Mouse (Mus musculus) left cerebral cortex, postnatal 36 days (tissue): ENCODE results near the gene Fbxo34. TPM values are rescaled to one million over a fixed set of nuclear protein-coding genes. Genes with fewer than 3 reads are reported as not detected.
A peak's percentile ranks its signal among the peaks of the same experiment; 100 is the strongest.

Experiments used
- DNase-seq, 2 experiments: peaks; one replicate each; pipeline ENCODE4 v3.0.0; 2021 to 2022; ENCODE audit warnings: low spot score in 2 of 2, mixed read lengths in 1 of 2
- intact Hi-C: fragments of 180-260 bp; cut with DNase I; formaldehyde crosslinking; loops from one replicate; pipeline ENCODE4 v1.15.1; 2025
- total RNA-seq, 2 experiments: library from RNA; stranded (reverse); gene quantifications; 2 replicates each; pipeline ENCODE4 v1.2.3; 2021

The Fbxo34 gene
- total RNA-seq, 2 experiments from 2014 or later: 98.4 to 118 TPM

- intact Hi-C loops: no loop called here
- DNase-seq: no peak
These were observed 15.4 kb downstream of the Fbxo34 start for GRCm38 (mm10) chr14:47465468-47466175.

GRCm38 (mm10) chr14:47472359-47472742, 22.1 kb downstream of the Fbxo34 start:
- peak; percentile 97 to 98 for DNase-seq
- intact Hi-C loops: loop anchor here (1.0 kb wide), 1 partner anchor 62 kb away; no protein-coding TSS in a partner anchor

GRCm38 (mm10) chr14:47472743-47473546, 22.7 kb downstream of the Fbxo34 start:
- DNase-seq: peak in 1 of 2 experiments; percentile 63
- intact Hi-C loops: loop anchor here (1.0 kb wide), 1 partner anchor 61 kb away; no protein-coding TSS in a partner anchor

- DNase-seq: peak in 1 of 2 experiments; percentile 11
- intact Hi-C loops: no loop called here
These were observed 23.7 kb downstream of the Fbxo34 start for GRCm38 (mm10) chr14:47473891-47474290.

DNA sequence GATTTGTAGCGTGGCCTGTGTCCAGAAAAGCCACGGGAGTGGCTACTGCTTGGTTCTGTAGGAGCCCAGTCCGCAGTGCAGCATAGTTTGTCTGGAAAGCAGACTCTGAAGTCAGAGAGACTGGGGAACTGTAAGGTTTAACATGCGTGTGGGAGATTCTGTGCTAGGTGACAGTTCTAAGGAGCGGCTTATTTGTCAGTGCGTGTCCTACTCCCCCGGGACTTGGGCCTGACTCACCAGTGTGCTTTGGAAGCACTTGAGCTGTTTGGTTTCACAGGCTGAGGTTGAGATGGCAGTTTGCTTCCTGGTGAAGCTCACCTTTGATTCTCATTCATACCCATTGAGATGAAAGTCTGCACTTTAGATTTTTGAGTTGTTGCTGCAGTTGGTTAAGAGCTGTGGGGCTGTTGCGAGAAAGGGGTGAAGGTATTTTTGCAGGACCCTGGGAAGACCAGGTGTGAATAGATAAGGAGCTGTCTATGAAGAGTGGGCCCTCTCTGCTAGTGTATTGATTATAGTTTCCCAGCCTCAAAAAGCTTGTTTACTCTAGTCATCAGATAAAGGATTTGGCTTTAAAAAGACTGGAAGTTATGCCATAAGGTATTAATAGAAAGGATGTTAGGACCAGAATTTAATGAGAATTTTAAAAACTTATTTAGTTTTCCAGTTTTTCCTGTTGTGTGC, 24.5 kb downstream of the Fbxo34 start:
- intact Hi-C loops: no loop called here
- DNase-seq: peak; percentile 39 to 51

- DNase-seq: peak; percentile 17 to 20
- intact Hi-C loops: no loop called here
These were observed 26.0 kb downstream of the Fbxo34 start for GRCm38 (mm10) chr14:47476266-47476665.

DNA sequence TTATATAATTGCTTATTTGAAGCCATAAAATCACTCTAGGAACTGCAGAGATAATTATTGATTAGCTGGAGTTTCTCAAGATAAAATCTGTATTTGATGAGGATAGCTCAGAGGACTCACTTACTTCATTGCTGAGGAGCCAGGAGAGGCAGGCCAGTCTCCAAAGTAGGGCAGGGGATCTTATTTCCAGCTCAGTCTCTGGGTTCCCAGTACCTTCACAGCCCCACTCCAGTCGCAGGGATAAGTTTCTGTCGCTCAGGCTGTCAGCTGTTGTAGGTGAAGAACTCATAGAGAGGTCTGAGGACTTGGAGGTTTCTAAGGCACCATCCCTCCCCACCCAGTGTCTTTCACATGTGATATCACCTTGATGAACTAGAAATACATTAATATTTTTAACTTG, 27.5 kb downstream of the Fbxo34 start:
- DNase-seq: no peak
- intact Hi-C loops: no loop called here

DNA sequence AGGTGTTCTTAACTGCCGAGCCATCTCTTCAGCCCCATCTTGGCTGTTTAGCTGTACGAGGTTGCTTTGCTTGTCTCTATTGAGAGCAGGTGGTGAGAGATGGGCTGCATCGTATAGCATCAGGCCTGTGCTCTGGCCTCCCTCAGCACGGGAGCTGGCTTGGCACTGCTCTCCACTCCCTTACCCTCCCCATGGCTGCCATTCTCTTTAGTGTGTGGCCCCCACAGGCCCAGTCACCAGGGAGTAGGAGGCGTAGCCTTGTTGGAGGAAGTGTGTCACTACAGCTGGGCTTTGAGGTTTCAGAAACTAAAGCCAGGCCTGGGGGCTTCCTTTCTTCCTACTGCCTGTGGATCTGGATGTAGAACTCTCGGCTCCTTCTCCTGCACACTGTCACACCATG, 32.0 kb downstream of the Fbxo34 start:
- no peak for DNase-seq
- intact Hi-C loops: no loop called here

- DNase-seq: no peak
- intact Hi-C loops: no loop called here
These were observed 32.9 kb downstream of the Fbxo34 start for GRCm38 (mm10) chr14:47483099-47483498.

DNA sequence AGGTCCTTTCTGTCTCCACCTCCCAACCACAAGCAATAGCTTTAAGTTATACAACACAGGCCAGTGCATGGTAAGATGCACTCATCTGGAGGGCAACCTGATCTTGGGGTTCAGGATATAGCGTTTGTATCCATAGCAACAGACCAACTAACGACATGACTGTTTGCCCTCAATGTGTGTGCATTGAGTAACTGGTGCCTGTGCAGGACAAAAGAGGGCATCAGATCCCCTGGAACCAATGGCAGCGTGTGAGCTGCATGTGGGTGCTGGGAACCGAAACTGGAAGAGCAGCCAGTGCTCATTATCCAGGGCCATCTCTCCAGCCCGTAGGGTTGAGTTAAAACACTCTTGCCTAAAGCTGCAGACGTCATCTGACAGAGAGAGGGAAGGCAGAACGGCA, 38.5 kb downstream of the Fbxo34 start:
- intact Hi-C loops: no loop called here
- DNase-seq: no peak

GRCm38 (mm10) chr14:47489310-47490097, 39.3 kb downstream of the Fbxo34 start:
- DNase-seq: no peak
- intact Hi-C loops: no loop called here

GRCm38 (mm10) chr14:47490732-47491131, 40.5 kb downstream of the Fbxo34 start:
- intact Hi-C loops: no loop called here
- no peak for DNase-seq

DNA sequence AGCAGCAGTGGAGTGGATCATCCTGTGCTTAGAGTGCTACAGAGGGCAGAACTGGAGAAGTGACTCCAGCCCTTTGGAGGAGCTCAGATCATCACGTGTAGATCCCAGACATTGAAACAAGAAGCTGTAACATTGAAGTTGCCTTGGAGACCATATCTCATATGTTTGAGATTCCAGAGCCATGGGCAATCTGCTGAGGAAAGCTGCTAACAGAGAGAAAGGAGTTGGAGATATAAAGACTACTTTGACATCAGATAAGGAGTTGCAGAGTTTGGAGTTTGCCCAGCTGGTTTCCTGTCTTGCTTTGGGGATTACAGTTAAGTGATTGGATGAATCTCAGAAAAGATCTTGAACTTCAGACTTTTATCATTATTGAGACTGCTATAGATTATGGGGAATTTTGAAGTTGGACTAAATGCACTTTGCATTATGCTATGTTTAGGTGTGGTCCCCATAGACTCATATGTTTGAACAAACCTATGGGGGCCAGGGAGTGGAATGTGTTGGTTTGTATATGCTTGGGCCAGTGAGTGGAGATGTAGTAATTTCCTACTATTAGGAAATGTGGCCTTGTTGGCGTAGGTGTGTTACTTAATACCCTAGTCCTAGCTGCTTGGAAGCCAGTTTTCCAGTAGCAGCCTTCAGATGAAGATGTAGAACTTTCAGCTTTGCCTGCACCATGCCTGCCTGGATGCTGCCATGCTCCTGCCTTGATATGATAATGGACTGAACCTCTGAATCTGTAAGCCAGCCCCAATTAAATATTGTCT, 43.6 kb downstream of the Fbxo34 start:
- intact Hi-C loops: no loop called here
- DNase-seq: no peak

- DNase-seq: no peak
- intact Hi-C loops: no loop called here
These were observed 45.7 kb downstream of the Fbxo34 start for GRCm38 (mm10) chr14:47495951-47496350.

DNA sequence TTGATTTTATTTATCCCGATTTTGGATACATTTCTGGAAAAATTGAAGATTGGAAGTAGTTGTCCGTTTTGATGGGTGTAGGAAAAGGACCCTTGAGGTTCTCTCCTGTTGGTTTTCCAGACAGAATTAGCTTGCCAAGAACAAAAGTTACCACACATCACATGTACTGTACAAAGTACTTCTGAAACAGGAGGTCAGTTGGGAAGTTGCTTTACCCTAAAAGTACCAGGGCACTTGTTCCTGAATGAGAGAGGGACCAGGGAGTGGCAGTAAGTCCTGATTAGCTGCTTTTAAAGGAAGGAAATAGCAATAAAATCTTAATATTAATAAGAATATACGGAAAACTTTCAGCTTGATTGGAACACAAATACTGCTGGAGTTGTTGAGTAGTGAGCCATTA, 46.9 kb downstream of the Fbxo34 start:
- intact Hi-C loops: no loop called here
- no peak for DNase-seq

DNA sequence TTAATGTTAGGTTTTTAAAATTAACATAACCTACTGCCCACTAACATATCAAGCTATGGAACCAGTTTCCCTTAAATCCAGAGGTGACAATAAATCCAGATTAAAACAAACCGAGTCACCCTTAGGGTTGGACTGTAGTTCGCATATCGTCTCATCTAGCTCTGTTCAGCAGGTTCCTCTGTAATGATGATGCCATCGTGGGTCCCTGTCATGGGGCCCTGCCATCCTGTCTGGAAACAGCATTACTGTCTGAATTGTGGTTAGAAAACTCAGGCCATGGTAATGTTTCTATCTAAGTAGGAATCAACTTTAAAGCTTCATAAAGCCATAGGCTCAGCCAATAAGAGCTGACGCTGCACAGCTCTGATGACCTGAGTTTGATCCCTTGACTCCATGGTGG, 48.4 kb downstream of the Fbxo34 start:
- no peak for DNase-seq
- intact Hi-C loops: no loop called here

DNA sequence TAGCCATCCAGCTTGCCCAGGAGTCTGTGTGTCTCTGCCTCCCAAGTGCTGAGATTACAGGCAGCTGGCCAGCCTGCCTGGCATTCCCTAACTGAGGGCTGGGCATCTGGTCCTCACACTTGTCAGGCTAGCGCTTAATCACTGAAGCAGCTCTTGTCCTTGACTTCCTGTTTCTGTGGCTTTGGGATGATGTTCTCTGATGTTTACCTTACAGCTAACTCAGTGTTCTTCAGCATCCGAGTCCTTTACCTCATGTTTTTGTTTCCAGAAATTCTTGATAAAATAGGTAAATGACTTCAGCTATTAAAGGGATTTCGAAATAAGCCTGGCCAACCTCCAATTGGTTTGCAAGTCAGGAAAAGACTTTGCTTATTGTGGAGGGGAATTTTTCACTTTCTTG, 53.8 kb downstream of the Fbxo34 start:
- no peak for DNase-seq
- intact Hi-C loops: no loop called here

GRCm38 (mm10) chr14:47506676-47507075, 56.5 kb downstream of the Fbxo34 start:
- DNase-seq: no peak
- intact Hi-C loops: no loop called here

DNA sequence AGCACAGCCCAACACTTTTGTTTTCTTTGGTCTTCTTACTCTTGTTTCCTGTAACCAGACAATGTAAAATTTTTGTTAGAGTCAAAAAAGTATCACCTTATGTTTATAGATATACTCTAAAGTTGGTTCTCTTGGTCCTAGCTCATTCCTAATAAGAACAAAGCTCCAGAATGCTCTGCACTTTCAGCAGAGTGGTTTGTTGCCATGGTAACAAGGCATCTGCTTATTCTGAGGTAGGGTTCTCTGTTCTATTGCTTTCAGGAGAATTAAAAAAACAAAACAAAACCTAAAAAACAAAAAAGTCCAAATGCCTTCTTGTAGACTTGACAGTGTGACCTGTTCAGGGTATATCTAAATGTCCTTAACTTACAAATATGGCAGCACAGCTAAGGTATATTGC, 57.8 kb downstream of the Fbxo34 start:
- DNase-seq: no peak
- intact Hi-C loops: loop anchor here (2.0 kb wide), 1 partner anchor 17 kb away; no protein-coding TSS in a partner anchor
